In genomic region chr5:114858582-114858981, GRCm38 (mm10) we compare ENCODE assay signal across 8 mouse cellular contexts. TPM values are rescaled to one million over a fixed set of nuclear protein-coding genes. Genes with fewer than 3 reads are reported as not detected.
DNase-seq lines count a peak whose midpoint lies in the region; ATAC-seq and TF ChIP-seq lines count a peak whose summit lies in the region.

Gene Gm9936, minus strand, starts transcription at chr5:114858682.

- WGBS in kidney, embryonic 14.5 days = 81% methylated on average over 12 of the region's 12 CpGs
- WGBS in embryonic facial prominence, embryonic 14.5 days = 84% methylated on average over 12 of the region's 12 CpGs
- 83% methylated on average over 12 of the region's 12 CpGs for WGBS in intestine, embryonic 14.5 days

- no peak for ATAC-seq in kidney, embryonic 14.5 days (ENCODE audit: low FRiP score, low TSS enrichment)
- ATAC-seq in embryonic facial prominence, embryonic 14.5 days (ENCODE audit: low read depth) = no peak
- ATAC-seq in intestine, embryonic 14.5 days (replicated peaks; ENCODE audit: low FRiP score, low TSS enrichment, low read depth) = no peak
- no peak for ATAC-seq in erythroid progenitor cell, adult 5-6 weeks (replicated peaks; ENCODE audit: low FRiP score, poor library complexity, severe bottlenecking)

- 0 out of 2 replicates have a peak, but pooled peaks cover 6% of the 10 kb centered on the region for H3K27me3 ChIP-seq in kidney, embryonic 14.5 days (ENCODE audit: control insufficient read depth, insufficient read depth, low read length)
- H3K27me3 ChIP-seq in embryonic facial prominence, embryonic 14.5 days (replicated peaks; ENCODE audit: control insufficient read depth, insufficient read depth, low read length) = no peaks in the 10 kb centered on the region
- peaks cover 7% of the 10 kb centered on the region for H3K27me3 ChIP-seq in intestine, embryonic 14.5 days (replicated peaks; ENCODE audit: control insufficient read depth, insufficient read depth, low read length)
- peaks cover 5% of the 10 kb centered on the region for H3K27me3 ChIP-seq in myocyte (ENCODE audit: control insufficient read depth, insufficient read depth, insufficient read length)

- no peaks in the 10 kb centered on the region for H3K79me2 ChIP-seq in myocyte (ENCODE audit: control insufficient read depth, insufficient read depth)

- peak within 1 kb of the TSS; percentile 28; the same call in 1 of the 2 replicates for H3K4me3 ChIP-seq in kidney, embryonic 14.5 days (ENCODE audit: low read length)
- H3K4me3 ChIP-seq in embryonic facial prominence, embryonic 14.5 days (ENCODE audit: low read depth, low read length) = peak within 1 kb of the TSS; percentile 26
- H3K4me3 ChIP-seq in intestine, embryonic 14.5 days (ENCODE audit: low read depth, low read length) = peak within 1 kb of the TSS; percentile 21
- no peak within 1 kb of the TSS for H3K4me3 ChIP-seq in myocyte

- H3K9me3 ChIP-seq in kidney, embryonic 14.5 days (ENCODE audit: control insufficient read depth, low read length) = no peaks in the 10 kb centered on the region
- H3K9me3 ChIP-seq in embryonic facial prominence, embryonic 14.5 days (ENCODE audit: control insufficient read depth, low read length) = no peaks in the 10 kb centered on the region
- H3K9me3 ChIP-seq in intestine, embryonic 14.5 days (ENCODE audit: control insufficient read depth, low read length) = no peaks in the 10 kb centered on the region

- H3K27ac ChIP-seq in kidney, embryonic 14.5 days (ENCODE audit: low read depth, low read length) = no peak within 1 kb of the TSS
- H3K27ac ChIP-seq in embryonic facial prominence, embryonic 14.5 days (replicated peaks; ENCODE audit: low read depth, low read length) = no peak within 1 kb of the TSS
- H3K27ac ChIP-seq in intestine, embryonic 14.5 days (ENCODE audit: low read depth) = no peak within 1 kb of the TSS

- H3K4me1 ChIP-seq in kidney, embryonic 14.5 days (ENCODE audit: control insufficient read depth, insufficient read depth, low read length) = no peaks in the 10 kb centered on the region
- H3K4me1 ChIP-seq in embryonic facial prominence, embryonic 14.5 days (ENCODE audit: control insufficient read depth, insufficient read depth, low read length) = no peaks in the 10 kb centered on the region
- no peaks in the 10 kb centered on the region; the same call in 1 of the 2 replicates for H3K4me1 ChIP-seq in intestine, embryonic 14.5 days (replicated peaks; ENCODE audit: control insufficient read depth, insufficient read depth, low read length)

- no peak within 1 kb of the TSS for H3K9ac ChIP-seq in kidney, embryonic 14.5 days (ENCODE audit: low read depth, low read length)
- peak within 1 kb of the TSS; percentile 26; the same call in 1 of the 2 replicates for H3K9ac ChIP-seq in embryonic facial prominence, embryonic 14.5 days (ENCODE audit: low read depth, low read length)
- no peak within 1 kb of the TSS for H3K9ac ChIP-seq in intestine, embryonic 14.5 days (ENCODE audit: low read length)

- no peaks in the 10 kb centered on the region for H3K36me3 ChIP-seq in kidney, embryonic 14.5 days (ENCODE audit: control insufficient read depth, insufficient read depth, low read length)
- H3K36me3 ChIP-seq in embryonic facial prominence, embryonic 14.5 days (ENCODE audit: control insufficient read depth, insufficient read depth, low read length) = no peaks in the 10 kb centered on the region
- H3K36me3 ChIP-seq in intestine, embryonic 14.5 days (ENCODE audit: control insufficient read depth, insufficient read depth, low read length) = no peaks in the 10 kb centered on the region
- H3K36me3 ChIP-seq in myocyte (ENCODE audit: control insufficient read depth, insufficient read depth) = no peaks in the 10 kb centered on the region

- H3ac ChIP-seq in myocyte (ENCODE audit: control insufficient read depth, insufficient read length) = no peak within 1 kb of the TSS

- TF ChIP-seq POLR2A in myocyte (IDR thresholded peaks at IDR 0.05; ENCODE audit: insufficient read length, low read depth) = no peak

- no peak for DNase-seq in kidney, adult 8-10 months
- DNase-seq in embryonic facial prominence, embryonic 14.5 days (ENCODE audit: low spot score) = no peak
- DNase-seq in intestine, embryonic 14.5 days (ENCODE audit: low spot score) = no peak
- DNase-seq in cerebellum, adult 18-20 months = no peak
- DNase-seq in adipocyte (ENCODE audit: low spot score) = no peak

- H3K4me2 ChIP-seq in kidney, embryonic 14.5 days (replicated peaks; ENCODE audit: low read depth, low read length) = peak within 1 kb of the TSS; percentile 50
- H3K4me2 ChIP-seq in embryonic facial prominence, embryonic 14.5 days (ENCODE audit: low read depth, low read length) = peak within 1 kb of the TSS; percentile 57
- H3K4me2 ChIP-seq in intestine, embryonic 14.5 days (ENCODE audit: low read length) = peak within 1 kb of the TSS; percentile 46
- peak within 1 kb of the TSS; percentile 68 for H3K4me2 ChIP-seq in myocyte (ENCODE audit: low read depth)

TF ChIP-seq in myocyte, 11 proteins besides CTCF, POLR2A, EP300 and RAD21:
- TF ChIP-seq MAX (IDR thresholded peaks at IDR 0.05; ENCODE audit: low read depth) (no peak), MYOG (IDR thresholded peaks at IDR 0.05; ENCODE audit: control insufficient read depth in 1 of 3, insufficient read depth in 1 of 3, insufficient read length in 2 of 3, low read depth in 2 of 3) (no peak)

RNA-seq across cellular contexts. Expression of gene Gm9936, which starts in this region (rescaled TPM):
- polyA plus RNA-seq in kidney, embryonic 14.5 days (2014; fragmentation: Nextera tagmentation; extraction: Ambion mirVana) = not detected in 2 replicates
- 0.22 and 0.31 TPM in 2 replicates for polyA plus RNA-seq in embryonic facial prominence, embryonic 14.5 days (2014; fragmentation: Nextera tagmentation; extraction: Ambion mirVana)
- 0.13 and 0.38 TPM in 2 replicates for polyA plus RNA-seq in intestine, embryonic 14.5 days (2014; fragmentation: Nextera tagmentation; extraction: Ambion mirVana)
- 0.25 TPM for polyA plus RNA-seq in myocyte (2012; fragmentation: generic; extraction: Trizol)
- not detected in 2 replicates for total RNA-seq in erythroid progenitor cell, adult 5-6 weeks (2015; ENCODE audit: low replicate concordance)
- not detected in 2 replicates for total RNA-seq in erythroid progenitor cell, adult 5-6 weeks (2017; ENCODE audit: low replicate concordance)
